Mouse (Mus musculus): Measurements from ENCODE around the gene Nav2. TPM values are rescaled to one million over a fixed set of nuclear protein-coding genes. Genes with fewer than 3 reads are reported as not detected.

Nav2 gene
- polyA plus RNA-seq (2012; rRNA removed) = 17.8 and 24.8 TPM in 2 replicates

GRCm38 (mm10) chr7:48908521-48909341 is at the start of gene Nav2:
Gene Nav2, plus strand, starts transcription at chr7:48908716.

DNA sequence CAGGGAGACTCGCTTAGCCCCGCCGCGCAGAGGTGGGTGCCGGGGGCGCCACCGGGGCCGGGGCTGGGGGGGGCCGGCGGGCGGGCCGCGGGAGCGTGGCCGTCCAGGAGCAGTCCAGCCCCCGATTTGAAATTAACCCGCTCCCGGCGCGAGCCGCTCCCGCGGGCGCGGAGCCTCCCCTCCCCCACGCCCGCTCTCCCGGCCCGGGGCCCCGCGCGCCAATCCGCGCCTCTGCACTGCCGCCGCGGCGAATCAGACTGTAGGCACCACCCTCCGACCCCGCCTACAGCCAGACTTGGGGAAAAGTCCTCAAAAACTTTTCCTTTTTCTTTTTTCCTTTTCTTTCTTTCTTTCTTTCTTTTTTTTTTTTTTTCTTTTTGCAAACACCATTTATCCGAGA is 27.0 kb upstream of the Nav2 start, which contains the start of gene E2f8:
Gene E2f8 (minus strand): TSS at position 111 of the 400 bp plus-strand sequence.

GRCm38 (mm10) chr7:49636491-49637115 is 728.1 kb downstream of the Nav2 start, which contains the start of gene Dbx1:
Gene Dbx1, minus strand, starts transcription at chr7:49636849.

Other genes with a start within 250 kb of the Nav2 start
- gene Zdhhc13, start 119.7 kb upstream of the Nav2 start, polyA plus RNA-seq (2012; rRNA removed) = 41.6 and 42.2 TPM in 2 replicates
- 3.3 TPM in 1 of 2 replicates, not detected in the other for gene Csrp3, start 60.7 kb upstream of the Nav2 start, polyA plus RNA-seq (2012; rRNA removed)
- 2.4 and 2.5 TPM in 2 replicates for gene E2f8, start 27.1 kb upstream of the Nav2 start, polyA plus RNA-seq (2012; rRNA removed)

Measured in central nervous system, embryonic 18 days (tissue).